Mouse (Mus musculus): ENCODE data around the gene Lpcat1.

Gene Lpcat1

DNA sequence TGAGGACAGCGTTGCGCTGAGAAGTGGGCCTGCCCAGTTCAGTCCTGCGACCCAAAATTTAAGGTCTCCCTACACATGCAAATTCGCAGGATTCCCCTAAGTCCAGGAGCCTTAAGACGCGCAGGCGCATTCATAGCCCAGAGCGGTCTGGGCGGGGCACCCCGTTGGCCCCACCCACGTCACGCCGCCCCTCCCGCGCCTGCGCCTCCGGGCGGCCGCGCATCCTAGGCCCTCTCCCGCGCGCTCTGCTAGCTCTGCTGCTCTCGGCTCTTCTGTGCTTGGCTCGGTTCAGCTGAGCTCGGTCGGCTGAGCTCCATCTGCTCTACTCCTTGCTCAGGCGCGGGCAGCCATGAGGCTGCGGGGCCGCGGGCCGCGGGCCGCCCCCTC is at the start of gene Lpcat1:
Gene Lpcat1, plus strand, starts transcription at position 164 of the 387 bp plus-strand sequence.
- DNase-seq (ENCODE audit: low read depth, low spot score), result peak; percentile 92

DNA sequence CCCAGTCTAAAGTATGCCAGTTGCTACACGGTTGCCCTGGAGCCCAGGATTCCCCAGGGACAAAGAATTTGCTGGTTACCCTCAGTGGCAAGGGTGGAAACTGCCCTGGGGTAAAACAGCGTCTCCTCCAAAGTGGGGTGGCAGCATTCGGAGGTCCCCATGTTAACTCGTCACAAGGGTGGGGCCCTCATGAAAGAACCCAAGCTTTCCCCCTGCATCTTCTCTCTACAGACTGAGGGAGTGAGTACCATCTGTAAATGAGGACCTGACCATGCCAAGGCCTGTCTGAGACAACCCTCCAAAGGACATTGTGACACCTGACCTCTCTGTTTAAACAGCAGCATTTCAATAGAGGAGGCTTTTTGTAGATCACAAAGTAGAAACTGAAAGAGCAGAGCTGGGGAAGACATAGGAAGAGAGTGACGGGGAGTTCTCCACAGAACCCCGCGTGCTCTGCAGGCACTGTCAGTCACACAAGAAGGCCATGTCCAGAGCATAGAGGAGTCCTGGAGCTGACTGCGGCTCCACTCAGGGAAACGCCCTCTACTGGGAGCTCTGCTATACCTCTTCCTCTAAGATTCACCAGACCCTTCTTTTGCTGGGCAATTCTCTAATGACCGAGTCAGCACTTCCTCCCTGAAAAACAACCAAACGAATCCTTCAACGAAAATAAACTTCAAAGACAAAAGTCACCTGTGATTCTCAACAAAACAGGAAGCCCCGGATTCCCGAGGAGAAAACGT is 49.3 kb upstream of the Lpcat1 start:
- peak; percentile 67 for DNase-seq (ENCODE audit: low read depth, low spot score)

GRCm38 (mm10) chr13:73418297-73418696 is 48.7 kb upstream of the Lpcat1 start:
- no peak for DNase-seq (ENCODE audit: low read depth, low spot score)

DNA sequence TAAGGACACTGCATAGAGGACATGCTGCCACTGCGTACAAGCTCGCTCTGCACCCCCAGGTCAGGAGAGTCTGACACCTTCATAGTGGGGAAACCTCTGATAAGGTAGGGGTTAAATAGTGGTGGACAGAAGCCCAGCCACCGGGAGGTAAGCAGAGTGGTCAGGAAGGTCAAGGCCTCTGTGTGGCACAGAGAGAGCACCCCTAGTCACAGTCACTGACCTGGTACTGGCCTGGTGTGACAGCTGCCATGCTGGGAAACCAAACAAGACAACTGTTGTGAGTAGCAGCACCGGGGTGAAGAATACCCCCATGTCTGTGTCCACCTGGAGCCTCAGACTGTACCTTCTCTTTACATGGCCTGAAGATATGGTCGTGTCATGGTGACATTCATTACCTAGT is 47.8 kb upstream of the Lpcat1 start:
- DNase-seq (ENCODE audit: low read depth, low spot score), result no peak

GRCm38 (mm10) chr13:73423043-73423442 is 44.0 kb upstream of the Lpcat1 start:
- no peak for DNase-seq (ENCODE audit: low read depth, low spot score)

- DNase-seq (ENCODE audit: low read depth, low spot score), result no peak
Observed at GRCm38 (mm10) chr13:73425035-73425434, 42.0 kb upstream of the Lpcat1 start.

- peak; percentile 62 for DNase-seq (ENCODE audit: low read depth, low spot score)
Observed at GRCm38 (mm10) chr13:73425839-73426490, 41.0 kb upstream of the Lpcat1 start.

- DNase-seq (ENCODE audit: low read depth, low spot score), result no peak
Observed at GRCm38 (mm10) chr13:73426587-73426986, 40.4 kb upstream of the Lpcat1 start.

DNA sequence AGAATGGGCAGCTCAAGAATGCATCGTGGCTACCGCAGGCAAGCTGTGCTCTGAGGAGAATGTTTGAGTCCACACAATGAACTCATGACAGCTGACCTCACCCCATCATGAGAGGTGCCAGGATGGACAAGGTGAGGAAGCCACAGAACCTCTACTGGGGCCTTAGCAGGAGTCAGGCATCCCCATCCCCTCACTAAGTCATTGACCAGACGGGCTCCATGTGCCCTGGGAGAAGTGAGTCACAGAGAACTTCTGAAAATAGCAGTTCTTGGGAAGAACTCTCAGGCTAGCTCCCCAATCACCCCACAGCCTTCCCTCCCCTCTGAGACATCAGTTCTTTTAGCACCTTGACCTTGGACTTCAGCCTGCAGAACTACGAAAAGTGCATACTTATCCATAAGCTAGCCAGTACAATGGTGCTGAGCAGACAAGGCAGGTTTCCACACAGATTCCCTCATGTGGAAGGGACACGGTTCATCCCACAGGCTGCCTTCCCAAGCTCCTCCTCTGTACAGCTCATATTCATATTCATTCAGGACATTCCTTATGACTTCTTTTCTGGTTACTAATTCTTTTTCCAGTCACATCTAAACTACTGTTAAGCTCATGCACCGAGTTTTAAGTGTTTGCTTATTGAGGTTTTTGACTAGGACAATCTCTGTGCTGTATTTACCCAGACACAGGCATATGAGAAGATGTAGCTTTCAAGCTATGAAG is 37.2 kb upstream of the Lpcat1 start:
- no peak for DNase-seq (ENCODE audit: low read depth, low spot score)

DNA sequence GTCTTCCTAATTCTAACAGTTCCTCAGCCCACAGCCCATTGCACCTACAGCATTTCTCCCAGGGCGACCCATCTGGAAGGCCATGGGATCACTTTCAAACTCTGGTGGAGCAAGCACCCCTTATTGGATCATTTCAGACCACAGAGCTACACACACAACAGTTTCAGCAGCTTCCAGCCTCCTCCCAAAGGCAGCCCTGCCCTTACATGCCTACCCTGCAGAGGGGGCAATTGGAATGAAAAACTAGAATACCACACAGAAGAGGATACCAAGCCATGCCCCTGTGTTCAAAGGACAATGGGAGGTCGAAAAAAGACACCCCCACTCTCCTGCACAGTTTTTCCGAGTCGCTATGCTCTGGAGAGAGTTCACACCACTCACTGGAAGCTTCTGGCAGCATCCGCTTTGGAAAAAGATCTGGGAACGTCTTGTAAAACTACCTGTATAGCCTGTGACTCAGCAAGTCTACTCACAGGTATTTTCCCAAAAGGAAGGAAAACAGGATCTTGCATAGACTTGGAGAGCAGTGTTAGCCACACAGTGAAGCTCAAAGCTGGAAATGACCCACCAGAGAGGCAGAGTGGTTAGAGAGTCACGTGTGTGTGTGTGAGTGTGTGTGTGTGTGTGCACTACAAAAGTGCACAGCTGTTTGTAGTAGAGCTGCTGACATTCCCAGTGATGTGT is 34.4 kb upstream of the Lpcat1 start:
- peak; percentile 14 for DNase-seq (ENCODE audit: low read depth, low spot score)

DNA sequence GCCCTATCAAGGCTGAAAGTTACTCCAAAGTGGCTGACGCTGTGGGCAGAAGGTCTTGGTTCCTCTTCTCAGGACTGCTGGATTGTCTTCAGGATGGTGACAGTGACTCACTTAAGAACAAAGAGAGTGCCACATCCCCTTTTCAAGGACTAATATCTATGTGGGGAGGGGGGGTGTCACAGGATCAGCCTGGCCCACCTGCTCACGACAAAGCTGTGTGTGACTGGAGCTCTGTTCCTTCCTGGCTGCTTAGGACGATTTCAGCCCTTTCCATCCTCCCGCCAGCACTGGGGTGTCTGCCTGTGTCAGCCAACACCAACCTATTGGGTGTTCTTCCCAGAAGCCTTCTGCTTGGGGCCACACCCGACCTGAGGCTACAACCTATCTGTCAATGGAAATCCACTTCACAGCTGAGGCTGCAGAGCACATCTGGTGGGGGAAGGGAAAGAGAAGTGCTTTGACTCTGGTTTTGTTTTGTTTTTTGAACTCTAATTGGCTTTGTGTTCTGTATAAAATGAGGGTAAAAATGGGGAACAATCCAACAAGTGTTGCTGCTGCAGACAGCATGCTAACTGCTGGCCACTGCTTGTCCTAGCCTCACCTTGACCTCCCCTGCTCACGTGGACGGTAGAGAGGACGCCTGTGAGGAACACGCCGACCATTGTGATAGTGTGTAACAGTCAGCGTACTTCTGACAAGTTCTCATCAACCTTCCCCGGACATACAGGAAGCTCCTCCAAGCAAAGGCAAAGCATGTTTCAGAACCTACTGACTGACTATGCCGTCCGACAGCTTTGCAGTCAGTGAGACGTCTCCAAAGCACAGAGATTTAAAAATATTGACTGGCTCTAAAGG is 33.1 kb upstream of the Lpcat1 start:
- peak; percentile 19 for DNase-seq (ENCODE audit: low read depth, low spot score)

- DNase-seq (ENCODE audit: low read depth, low spot score), result no peak
Observed at GRCm38 (mm10) chr13:73434687-73435086, 32.3 kb upstream of the Lpcat1 start.

GRCm38 (mm10) chr13:73435662-73436061 is 31.3 kb upstream of the Lpcat1 start:
- DNase-seq (ENCODE audit: low read depth, low spot score), result no peak

GRCm38 (mm10) chr13:73439057-73439456 is 27.9 kb upstream of the Lpcat1 start:
- DNase-seq (ENCODE audit: low read depth, low spot score), result no peak

GRCm38 (mm10) chr13:73441032-73441431 is 26.0 kb upstream of the Lpcat1 start:
- DNase-seq (ENCODE audit: low read depth, low spot score), result no peak

GRCm38 (mm10) chr13:73441686-73442085 is 25.3 kb upstream of the Lpcat1 start:
- no peak for DNase-seq (ENCODE audit: low read depth, low spot score)

- no peak for DNase-seq (ENCODE audit: low read depth, low spot score)
Observed at GRCm38 (mm10) chr13:73442431-73442830, 24.6 kb upstream of the Lpcat1 start.

DNA sequence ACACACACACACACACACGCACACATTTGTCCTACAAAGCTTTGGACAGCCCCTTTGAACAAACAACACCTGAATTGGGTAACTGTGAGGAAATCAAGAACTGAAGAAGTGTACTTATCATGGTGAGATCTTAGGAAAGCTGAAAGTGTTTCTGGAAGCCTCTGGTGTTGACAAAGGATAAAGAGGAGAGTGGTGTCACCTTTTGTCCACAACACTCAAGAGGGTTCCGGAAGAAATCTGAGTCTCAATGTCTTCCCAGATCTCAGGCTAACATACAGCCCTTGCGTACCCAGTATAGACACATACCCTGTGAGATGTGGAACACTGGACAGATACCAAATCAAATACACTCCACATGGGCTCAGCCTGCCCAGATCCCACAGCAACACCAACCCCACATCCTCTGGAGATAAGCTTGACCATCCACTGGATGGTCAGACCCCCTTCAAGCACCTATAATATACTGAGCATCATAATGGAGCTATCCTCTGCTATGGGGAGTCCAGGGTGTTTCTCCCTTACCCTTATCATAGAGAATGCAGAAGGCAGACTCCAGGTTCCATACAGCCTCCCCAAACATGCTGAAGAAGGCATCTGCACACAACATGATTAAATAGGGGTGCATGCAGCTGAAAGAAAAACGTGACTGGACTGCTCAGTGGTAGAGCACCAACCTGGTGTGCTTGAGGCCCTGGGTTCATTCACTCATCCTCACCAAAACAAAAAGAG is 23.7 kb upstream of the Lpcat1 start:
- no peak for DNase-seq (ENCODE audit: low read depth, low spot score)

DNA sequence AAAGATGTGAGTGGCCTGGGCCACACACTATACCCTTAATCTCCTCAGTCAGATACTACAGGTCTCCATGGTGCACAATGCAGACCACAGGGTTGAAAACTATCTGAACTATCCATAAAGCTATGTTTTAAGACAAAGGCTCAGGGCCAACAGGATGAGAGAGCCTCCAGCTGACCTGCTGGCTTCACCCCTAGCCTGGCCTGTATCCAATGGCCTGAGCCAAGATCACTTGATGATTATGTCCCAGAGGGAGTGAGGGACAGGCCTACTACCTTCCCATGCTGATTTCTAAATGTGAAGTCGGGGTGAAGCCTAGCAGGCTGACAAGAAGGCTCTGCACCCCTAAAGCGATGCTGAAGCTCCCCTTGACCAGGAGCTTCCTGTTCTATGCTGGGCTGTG is 21.9 kb upstream of the Lpcat1 start:
- no peak for DNase-seq (ENCODE audit: low read depth, low spot score)

- no peak for DNase-seq (ENCODE audit: low read depth, low spot score)
Observed at GRCm38 (mm10) chr13:73446076-73446475, 20.9 kb upstream of the Lpcat1 start.
